Mouse (Mus musculus): ENCODE data around the gene Map3k11.
A peak's percentile ranks its signal among the peaks of the same experiment; 100 is the strongest.

The Map3k11 gene

DNA sequence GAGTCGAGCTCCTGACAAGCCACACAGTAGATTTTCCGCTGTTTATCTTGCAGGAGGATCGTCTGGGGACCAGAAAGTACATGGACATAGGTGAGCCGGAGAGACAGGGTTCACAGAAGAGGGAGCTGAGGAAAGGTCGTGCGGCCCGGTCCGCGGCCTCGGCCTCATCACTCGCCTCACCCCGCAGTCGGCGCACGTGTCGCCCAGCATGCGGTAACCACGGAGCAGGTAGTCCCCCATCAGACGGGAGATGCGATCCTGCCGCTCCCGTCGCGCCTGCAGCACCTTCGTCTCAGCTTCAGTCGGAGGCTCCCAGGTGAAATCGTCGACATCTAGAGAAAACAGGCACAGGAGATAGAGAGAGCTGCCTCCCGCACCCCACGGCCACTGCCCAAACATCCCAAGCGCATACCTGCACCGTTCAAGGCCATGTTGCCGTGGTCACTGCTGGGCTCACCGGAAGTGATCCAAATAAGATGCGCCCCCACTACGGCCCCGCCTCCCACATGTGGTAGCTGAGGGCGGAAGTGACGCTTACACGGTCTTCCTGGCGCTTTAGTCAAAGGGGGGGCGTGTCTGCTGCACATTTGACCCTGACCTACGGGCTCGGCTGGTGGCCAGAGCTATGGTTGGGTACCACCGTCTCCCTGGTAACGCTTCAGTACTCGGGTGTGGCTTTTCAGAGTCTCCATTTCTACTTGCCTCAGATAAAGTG lies 42.9 kb downstream of the Map3k11 start:
- peak; percentile 76 for DNase-seq (ENCODE audit: low spot score)

DNA sequence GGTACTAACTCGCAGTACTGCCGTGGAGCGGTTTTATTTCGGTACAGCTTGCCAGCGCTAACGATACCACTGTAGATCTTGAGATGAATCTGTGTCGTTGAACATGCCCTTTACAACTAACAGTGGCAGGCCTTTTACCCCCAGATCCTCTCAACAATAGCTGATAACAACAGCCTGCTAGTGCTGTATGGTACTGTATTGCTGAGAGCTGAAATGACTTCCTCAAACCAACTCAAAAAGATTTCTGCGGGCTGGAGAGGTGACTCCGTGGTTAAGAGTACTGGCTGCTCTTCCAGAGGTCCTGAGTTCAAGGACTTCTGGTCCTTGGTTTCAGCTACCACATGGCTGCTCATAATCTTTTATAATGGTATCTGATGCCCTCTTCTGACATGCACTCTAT lies 45.8 kb downstream of the Map3k11 start:
- no peak for DNase-seq (ENCODE audit: low spot score)

DNA sequence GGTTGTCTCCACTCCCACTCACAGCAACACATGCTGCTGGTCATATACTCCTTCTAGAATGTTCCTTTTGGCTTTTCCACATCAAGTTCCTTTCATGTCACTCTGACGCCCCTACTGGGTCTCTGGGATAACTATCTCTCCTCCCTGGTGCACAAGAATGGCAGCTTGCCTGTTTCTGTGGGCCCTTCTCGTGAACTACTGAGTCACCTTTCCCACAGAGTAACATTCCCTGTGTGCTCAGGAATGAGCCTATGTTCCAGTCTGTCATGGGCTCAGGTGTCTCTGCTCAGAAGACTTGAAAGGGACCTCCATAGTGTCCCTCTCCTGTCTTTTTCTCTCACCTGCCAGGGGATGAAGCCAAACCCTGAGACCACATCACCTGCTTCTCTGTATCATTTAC lies 50.9 kb downstream of the Map3k11 start:
- no peak for DNase-seq (ENCODE audit: low spot score)

DNA sequence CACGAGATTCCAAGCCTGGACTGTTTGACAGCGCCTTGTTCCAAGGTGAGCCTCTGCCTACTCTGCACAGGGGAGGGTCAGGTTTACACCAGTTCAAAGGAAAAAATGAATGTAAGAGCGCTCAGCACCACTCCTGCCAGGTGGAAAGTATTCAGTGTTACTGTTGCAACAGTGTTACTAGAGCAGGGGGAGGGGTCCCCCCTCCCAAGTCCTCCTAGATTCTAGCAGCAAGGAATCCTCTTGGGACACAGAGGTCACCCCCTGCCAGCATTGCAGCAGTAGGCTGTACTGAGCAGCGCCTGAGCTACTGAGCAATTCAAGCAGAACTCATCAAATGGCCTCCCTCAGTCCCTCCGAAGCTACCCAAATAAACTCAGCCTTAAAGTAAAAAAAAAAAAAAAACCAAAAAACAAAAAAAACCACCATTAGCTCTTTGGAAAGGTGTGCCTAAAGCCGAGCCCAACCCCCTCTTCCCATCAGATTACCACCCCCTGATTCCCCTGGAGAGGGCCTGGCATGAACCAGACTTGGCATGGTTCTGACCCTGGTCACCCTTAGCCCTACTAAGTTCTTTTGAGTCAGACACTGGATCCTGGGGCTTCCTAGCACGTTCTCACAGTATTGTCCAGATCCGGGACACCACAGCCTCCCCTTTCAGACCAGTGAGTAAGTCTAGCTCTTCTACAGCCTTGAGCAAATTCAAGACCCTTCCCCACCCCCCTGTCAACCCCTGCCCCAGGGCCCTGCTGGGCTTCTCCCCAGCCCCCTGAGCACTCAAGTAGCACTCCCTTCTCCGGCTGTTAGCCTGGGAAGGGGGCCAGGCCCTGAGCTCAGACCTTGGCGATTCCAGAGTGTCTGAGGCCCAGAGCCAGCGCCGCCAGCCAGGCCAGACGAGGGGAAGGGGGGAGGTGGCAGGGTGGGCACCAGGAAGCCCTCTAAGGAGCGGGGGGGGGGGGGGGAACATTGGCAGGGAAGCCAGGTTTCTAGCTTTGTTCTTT lies 52.1 kb downstream of the Map3k11 start, which contains the start of gene Ltbp3:
Gene Ltbp3 (plus strand): TSS at position 585 of the 998 bp plus-strand sequence.
- no peak for DNase-seq (ENCODE audit: low spot score)

DNA sequence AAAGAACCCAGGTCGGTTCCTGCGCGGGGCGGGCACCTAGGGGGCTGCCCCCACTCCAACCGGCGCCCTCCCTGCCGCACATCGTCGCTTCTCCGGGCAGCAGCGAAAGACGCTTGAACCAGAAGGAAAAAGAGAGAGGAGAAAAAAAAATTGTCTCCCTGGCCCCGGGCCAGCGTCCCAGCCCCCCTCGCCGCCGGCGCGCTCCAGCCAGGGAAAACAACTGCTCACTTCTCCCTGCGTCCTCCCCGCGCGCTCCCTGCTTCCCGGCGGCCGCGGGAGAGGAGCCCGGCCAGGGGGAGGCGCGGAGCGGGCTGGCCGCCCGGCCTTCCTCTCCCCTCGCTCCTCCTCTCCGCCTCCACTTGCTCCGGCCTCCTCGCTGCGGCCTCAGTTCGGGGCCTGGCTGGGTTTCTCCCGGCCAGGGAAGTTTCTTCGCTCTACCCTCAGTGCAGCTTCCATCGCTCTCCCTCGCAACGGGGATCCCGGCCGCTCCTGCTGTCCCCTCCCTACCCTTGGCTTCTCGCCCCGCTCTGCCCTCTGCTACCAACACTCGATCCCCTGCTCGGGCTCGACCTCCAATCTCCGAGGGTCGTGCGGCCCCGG lies 53.2 kb downstream of the Map3k11 start:
- no peak for DNase-seq (ENCODE audit: low spot score)

DNA sequence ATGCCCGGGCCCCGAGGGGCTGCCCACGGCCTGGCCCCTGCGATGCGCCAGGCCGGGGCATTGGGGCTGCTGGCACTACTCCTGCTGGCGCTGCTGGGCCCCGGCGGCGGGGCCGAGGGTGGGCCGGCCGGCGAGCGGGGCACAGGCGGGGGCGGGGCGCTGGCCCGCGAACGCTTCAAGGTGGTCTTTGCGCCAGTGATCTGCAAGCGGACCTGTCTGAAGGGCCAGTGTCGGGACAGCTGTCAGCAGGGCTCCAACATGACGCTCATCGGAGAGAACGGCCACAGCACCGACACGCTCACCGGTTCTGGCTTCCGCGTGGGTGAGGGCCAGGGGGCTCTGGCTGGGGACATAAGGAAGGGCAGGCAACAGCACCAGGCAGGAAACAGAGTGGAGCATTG lies 53.7 kb downstream of the Map3k11 start:
- no peak for DNase-seq (ENCODE audit: low spot score)

DNA sequence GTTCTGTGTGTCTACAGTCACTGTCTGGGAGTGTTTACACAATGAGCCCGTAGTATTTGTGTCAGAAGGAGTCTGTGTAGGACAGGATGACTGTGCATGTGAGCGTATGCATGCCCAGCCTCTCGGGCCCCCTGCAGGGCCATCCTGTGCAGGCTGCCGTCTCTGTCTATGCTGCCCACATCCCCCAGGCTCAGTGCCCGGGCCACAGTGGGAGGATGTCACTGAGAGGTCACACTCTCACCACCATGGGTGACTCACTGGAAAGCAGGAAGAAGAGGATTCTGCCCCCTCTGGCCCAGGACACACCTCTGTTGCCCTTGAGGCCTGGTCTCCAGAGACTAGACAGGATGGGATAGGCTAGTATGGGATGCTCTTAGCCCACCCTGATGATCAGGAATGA lies 55.0 kb downstream of the Map3k11 start:
- DNase-seq (ENCODE audit: low spot score) = no peak

DNA sequence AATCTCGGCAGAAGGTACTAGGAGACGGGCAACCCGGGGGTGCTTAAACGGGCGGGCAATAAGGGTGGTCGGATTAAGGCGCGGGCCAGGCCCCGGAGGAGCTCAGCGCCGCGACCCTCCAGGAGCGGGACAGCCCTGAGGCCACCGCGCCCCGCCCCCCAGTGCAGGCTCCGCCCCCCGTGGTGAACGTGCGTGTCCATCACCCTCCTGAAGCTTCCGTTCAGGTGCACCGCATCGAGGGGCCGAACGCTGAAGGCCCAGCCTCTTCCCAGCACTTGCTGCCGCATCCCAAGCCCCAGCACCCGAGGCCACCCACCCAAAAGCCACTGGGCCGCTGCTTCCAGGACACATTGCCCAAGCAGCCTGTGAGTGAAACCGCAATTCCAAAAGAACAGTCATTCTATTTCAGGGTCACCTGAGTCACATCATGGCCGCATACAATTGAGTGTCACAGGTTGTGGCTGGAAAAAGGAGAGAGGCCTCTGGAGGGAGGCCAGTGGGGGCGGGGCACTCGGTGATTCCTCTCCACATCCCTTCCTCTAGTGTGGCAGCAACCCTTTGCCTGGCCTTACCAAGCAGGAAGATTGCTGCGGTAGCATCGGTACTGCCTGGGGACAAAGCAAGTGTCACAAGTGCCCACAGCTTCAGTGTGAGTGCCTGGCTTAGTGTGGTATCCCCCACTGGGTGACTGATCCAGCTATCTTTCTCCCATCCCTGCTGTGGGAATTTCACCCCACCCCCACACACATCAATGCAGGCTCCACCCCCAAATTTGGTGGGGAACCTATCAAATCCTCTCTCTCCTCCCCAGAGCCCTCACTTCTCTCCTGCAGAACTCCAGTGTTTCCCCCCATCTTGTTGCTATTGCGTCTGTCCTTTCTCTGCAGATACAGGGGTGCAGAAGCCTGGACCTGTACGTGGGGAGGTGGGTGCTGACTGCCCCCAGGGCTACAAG lies 57.5 kb downstream of the Map3k11 start:
- DNase-seq (ENCODE audit: low spot score) = no peak

DNA sequence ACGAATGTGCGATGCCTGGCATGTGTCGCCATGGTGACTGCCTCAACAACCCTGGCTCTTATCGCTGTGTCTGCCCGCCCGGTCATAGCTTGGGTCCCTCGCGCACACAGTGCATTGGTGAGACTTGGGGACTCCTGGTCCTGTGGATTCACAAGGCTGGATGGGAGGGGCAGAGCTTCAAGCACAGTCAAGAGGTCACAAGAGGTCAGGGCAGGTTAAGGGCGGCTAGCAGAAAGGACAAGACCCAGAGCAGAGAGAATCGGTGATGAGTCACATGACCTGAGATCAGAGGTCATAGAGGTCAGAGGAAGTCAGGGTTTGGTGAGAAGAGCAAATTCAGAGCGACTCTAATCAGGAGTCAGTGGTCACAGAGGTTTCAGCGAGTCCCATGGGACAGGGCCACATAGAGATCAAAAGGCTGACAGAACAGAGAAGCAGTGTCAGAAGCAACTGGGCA lies 58.4 kb downstream of the Map3k11 start:
- DNase-seq (ENCODE audit: low spot score) = no peak

DNA sequence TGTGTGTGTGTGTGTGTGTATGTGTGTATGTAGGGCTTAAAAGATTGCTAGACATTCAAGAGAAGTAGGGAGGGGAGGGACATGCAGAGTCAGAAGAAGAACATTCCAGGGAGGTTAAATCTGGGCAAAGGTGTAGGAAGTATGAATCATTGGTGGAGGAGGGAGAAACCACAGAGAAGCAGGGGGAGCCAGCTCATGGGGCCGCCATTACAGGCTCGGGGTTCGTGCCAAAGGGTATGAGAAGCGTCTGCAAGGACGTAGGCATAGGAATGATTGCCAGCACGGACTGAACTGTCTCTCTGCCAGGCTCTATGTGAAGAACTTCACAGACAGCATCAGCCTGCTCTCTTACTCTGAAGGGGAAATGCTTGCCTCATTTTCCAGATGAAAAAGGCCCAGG lies 60.9 kb downstream of the Map3k11 start:
- no peak for DNase-seq (ENCODE audit: low spot score)

DNA sequence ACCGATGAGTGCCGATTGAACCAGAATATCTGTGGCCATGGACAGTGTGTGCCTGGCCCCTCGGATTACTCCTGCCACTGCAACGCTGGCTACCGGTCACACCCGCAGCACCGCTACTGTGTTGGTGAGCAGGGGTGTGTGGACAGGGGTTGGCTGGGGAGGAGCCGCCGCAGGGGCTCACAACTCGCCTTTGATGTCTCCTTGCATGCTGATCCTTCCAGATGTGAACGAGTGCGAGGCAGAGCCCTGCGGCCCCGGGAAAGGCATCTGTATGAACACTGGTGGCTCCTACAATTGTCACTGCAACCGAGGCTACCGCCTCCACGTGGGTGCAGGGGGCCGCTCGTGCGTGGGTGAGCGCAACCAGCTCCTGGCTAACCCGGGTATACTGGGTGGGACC lies 62.4 kb downstream of the Map3k11 start:
- DNase-seq (ENCODE audit: low spot score) = no peak

DNA sequence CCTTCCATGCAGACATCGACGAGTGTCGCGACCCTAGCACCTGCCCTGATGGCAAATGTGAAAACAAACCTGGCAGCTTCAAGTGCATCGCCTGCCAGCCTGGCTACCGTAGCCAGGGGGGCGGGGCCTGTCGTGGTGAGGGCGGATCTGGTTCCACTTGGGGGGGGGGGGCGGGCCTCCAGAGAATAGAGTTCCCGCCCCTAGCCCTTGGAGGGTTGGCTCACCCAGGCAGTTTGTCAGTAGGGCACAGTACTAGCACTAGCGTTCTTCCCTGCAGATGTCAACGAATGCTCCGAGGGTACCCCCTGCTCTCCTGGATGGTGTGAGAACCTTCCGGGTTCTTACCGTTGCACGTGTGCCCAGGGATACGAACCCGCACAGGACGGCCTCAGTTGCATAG lies 63.2 kb downstream of the Map3k11 start:
- no peak for DNase-seq (ENCODE audit: low spot score)

Measured in spleen, adult 12 weeks (tissue).